Mouse (Mus musculus): ENCODE results near the gene Kcnip1.

The Kcnip1 gene

GRCm38 (mm10) chr11:33860905-33861582, 131.9 kb downstream of the Kcnip1 start:
- in situ Hi-C loops (cut with MboI, MseI), result no loop called here

GRCm38 (mm10) chr11:33849614-33850013, 143.3 kb downstream of the Kcnip1 start:
- in situ Hi-C loops (cut with MboI, MseI), result no loop called here

GRCm38 (mm10) chr11:33848685-33849084, 144.3 kb downstream of the Kcnip1 start:
- in situ Hi-C loops (cut with MboI, MseI), result no loop called here

GRCm38 (mm10) chr11:33845931-33846330, 147.0 kb downstream of the Kcnip1 start:
- in situ Hi-C loops (cut with MboI, MseI), result no loop called here

- in situ Hi-C loops (cut with MboI, MseI), result no loop called here
Measured at GRCm38 (mm10) chr11:33843294-33843864, 149.6 kb downstream of the Kcnip1 start.

GRCm38 (mm10) chr11:33839049-33839448, 153.9 kb downstream of the Kcnip1 start:
- in situ Hi-C loops (cut with MboI, MseI), result no loop called here

- in situ Hi-C loops (cut with MboI, MseI), result loop anchor here (5.0 kb wide), 1 partner anchor 68 kb away; no protein-coding TSS in a partner anchor
Measured at GRCm38 (mm10) chr11:33829774-33830173, 163.2 kb downstream of the Kcnip1 start.

- in situ Hi-C loops (cut with MboI, MseI), result no loop called here
Measured at GRCm38 (mm10) chr11:33827829-33828206, 165.1 kb downstream of the Kcnip1 start.

GRCm38 (mm10) chr11:33827085-33827828, 165.7 kb downstream of the Kcnip1 start:
- in situ Hi-C loops (cut with MboI, MseI), result no loop called here

- in situ Hi-C loops (cut with MboI, MseI), result no loop called here
Measured at GRCm38 (mm10) chr11:33824739-33825138, 168.2 kb downstream of the Kcnip1 start.

GRCm38 (mm10) chr11:33821331-33821730, 171.6 kb downstream of the Kcnip1 start:
- in situ Hi-C loops (cut with MboI, MseI), result no loop called here

GRCm38 (mm10) chr11:33820876-33821275, 172.1 kb downstream of the Kcnip1 start:
- in situ Hi-C loops (cut with MboI, MseI), result no loop called here

GRCm38 (mm10) chr11:33818861-33819503, 174.0 kb downstream of the Kcnip1 start:
- in situ Hi-C loops (cut with MboI, MseI), result no loop called here

- in situ Hi-C loops (cut with MboI, MseI), result no loop called here
Measured at GRCm38 (mm10) chr11:33816020-33816419, 176.9 kb downstream of the Kcnip1 start.

- in situ Hi-C loops (cut with MboI, MseI), result no loop called here
Measured at GRCm38 (mm10) chr11:33810105-33810504, 182.8 kb downstream of the Kcnip1 start.

GRCm38 (mm10) chr11:33803093-33803492, 189.9 kb downstream of the Kcnip1 start:
- in situ Hi-C loops (cut with MboI, MseI), result no loop called here

GRCm38 (mm10) chr11:33800436-33801088, 192.4 kb downstream of the Kcnip1 start:
- in situ Hi-C loops (cut with MboI, MseI), result no loop called here

GRCm38 (mm10) chr11:33799933-33800332, 193.0 kb downstream of the Kcnip1 start:
- in situ Hi-C loops (cut with MboI, MseI), result no loop called here

GRCm38 (mm10) chr11:33798094-33798648, 194.8 kb downstream of the Kcnip1 start:
- in situ Hi-C loops (cut with MboI, MseI), result no loop called here

GRCm38 (mm10) chr11:33787362-33787761, 205.6 kb downstream of the Kcnip1 start:
- in situ Hi-C loops (cut with MboI, MseI), result no loop called here

- in situ Hi-C loops (cut with MboI, MseI), result no loop called here
Measured at GRCm38 (mm10) chr11:33786572-33786971, 206.4 kb downstream of the Kcnip1 start.

Measured in regulatory T cell (primary cell).